Mouse (Mus musculus): ENCODE data around the gene Wdr17.

The Wdr17 gene

DNA sequence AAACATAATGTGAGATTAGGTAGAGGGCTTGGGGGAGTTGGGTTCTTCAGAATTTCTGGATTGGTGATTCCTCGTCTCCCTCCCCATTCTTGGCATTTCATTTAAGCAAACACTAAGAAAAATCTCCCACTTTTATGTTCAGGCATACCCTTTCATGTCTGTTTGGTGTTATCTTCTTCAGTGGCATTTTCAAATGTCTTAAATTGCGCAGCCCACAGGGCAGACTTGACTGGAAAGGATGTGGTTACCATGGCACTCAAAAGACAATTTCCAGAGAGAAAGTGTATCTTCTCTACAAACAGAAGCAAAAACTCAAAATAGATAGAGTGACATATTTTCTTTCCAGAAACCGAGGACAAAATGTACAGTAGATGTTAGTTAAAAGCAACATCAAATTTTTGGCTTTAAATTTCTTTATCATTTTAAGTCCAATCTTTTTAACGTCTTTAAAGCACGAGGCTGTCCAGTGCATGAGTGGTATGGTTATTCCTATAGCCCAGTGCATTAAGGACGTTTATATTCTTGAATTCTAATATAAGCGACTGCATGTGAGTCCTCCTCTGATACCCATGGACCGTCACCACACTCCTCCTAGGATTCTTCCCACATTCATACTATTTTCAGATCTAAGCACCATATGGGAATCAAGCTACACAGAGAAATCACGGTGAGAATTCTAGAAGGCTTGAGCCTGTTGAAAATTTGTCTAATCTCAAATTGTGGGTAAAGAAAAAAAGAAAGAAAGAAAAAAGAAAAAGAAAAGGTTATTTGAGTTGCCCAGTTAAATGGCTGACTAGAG is at the start of gene Wdr17:
Wdr17 (minus strand) TSS at position 198 of the 799 bp plus-strand sequence.
- no peak for DNase-seq (ENCODE audit: low read depth, low spot score)

DNA sequence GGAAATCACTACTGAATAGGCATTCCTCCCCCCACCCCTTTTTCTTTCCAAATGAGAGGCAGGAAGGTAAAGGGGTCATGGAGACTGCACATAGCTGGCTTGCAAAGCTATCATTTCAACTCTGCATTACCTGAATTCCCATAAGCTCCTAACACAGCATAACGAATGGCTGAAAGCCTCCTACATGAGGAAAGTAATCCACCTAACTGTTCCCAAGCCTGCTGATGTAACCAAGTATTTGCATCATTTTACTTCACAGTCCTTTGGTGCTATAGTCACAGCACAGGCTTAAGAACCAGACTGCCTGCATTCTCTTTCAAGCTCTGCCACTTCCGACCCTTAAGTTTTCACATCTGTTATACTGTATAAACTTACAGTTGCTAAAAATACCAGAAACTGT is 45.3 kb upstream of the Wdr17 start:
- DNase-seq (ENCODE audit: low read depth, low spot score): no peak

DNA sequence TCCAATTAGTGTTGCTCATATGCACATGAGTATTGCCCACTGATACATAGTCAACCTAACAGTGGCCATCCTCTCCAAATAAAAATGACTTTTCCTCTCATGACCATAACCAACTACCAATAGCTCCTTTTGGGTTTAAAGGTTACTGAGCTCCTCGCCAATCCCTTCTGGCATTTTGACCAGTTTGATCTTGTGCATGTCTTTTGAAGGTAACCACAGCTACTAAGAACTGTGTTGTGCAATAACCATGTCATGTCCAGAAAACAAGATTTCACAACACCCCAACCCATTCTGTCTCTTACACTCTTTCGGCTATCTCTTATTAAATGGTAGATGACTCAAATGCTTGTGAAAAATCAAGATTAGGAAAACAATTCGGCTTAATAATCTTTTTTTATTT is 38.0 kb upstream of the Wdr17 start:
- DNase-seq (ENCODE audit: low read depth, low spot score): no peak

DNA sequence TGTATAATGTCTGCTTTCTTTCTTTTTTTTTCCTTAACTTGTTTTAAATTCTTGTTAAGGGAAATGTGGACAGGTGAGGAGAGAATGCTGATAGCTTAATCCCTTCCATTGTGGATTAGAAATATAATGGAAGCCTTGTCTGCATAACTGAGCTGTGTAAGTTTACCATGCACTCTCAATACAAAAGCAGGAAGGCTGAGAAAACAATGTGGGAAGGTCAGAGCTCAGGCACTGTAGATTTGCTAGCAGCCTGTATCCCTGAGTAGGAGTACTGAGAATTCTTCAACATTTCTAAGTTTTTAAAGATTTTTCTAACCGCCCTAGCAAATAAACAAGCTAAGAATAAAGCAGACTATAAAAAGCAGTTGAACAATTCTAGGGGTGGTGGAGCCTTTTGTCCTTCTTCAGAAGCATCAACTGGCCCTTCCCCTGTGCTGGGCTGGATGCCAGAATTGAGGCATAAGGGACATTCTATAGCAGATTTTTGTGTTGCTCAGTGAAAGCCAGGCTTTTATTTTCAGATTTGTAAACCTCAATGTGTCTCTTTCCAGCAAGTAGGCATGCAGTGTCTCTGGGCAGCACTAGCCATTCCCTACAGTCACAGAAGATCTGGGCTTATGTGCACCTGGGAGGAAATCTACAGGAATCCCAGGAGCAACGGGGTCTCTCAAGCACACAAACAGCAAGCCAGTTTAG is 35.3 kb upstream of the Wdr17 start:
- DNase-seq (ENCODE audit: low read depth, low spot score): no peak

DNA sequence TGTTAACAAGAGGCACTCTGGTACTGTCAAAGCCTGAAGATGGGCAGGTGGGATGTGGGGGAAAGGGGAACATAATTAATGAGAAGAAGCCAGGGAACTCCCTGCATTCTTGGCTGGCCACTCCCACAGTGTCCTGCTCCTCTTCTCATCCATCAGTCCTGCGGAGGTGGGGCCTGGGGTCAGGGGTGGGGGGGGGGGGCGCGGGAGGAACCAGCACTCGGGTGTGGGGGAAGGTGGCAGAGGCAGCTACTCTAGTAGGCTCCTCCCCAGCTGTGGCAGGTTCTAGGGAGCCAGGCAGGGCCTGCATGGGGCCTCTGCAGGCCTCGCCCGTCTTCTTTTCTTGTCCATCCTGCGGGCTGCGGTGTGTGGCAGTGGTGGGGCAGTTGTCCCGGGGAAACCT is 30.7 kb upstream of the Wdr17 start:
- DNase-seq (ENCODE audit: low read depth, low spot score): no peak

DNA sequence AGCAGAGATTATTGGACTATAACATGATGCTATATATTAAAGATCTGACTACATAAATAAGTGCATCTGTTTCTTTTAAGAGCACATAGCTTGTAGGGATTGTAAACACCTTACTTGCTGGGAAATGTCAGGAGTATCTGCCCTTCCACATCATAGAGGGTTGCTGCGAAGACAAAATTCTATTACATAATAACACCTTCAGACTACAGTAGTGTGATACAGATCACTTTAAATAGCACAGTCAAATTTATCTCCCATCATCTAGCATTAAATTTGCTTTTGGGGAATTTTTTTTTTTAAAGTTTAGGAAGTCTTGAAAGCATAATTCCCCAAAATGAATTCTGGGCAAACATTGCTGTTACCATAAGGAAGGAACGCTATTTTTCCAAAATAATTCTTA is 25.9 kb upstream of the Wdr17 start:
- DNase-seq (ENCODE audit: low read depth, low spot score): no peak

DNA sequence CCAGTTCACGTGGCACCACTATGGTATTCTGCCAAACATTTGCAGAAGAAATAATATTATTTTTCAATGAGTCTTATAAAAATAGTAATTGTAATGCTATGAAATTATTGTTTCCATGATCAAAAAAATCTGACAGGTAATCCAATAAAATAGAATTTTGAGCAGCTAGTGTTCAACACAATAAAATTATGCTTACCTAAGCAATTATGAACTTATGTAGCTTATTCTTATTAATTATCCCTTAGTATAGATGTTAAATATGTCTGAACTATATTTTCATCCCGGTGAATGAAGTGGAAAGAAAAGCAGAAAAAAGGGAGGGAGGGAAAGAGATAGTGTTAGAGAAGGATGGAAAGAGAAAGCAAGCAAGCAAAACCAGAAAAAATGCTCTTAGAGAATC is 12.5 kb upstream of the Wdr17 start:
- no peak for DNase-seq (ENCODE audit: low read depth, low spot score)

DNA sequence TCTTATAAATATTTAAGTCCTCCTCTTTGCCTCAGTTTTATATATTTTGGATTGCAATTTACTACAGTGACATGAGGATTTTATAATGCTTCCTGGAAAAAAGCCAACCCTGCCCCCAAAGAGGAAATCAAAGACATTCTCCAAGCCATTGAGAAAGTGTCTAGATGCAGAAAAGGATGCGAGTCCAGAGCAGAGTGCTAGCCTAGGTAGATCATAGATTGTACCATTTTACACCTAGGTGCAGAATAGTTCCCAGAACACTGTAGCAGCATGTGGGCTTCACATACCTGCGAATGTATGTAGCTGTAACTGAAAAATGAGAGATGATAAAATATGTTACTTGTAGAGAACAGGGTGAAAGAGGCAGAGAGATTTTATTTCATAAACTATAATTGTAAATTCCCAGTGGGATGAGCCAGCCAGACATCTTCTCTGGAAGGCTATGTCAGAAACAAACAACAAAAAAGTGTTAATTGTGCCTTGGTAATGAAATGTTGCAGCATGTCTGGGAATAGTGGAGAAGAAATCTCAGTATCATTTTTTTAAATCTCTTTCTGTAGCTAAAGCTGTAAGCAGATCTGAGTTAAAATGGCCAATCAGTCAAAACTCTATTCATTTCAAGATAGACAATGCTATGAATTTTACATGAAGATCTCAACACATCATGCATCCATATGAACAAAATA is 7.8 kb upstream of the Wdr17 start:
- DNase-seq (ENCODE audit: low read depth, low spot score): no peak

DNA sequence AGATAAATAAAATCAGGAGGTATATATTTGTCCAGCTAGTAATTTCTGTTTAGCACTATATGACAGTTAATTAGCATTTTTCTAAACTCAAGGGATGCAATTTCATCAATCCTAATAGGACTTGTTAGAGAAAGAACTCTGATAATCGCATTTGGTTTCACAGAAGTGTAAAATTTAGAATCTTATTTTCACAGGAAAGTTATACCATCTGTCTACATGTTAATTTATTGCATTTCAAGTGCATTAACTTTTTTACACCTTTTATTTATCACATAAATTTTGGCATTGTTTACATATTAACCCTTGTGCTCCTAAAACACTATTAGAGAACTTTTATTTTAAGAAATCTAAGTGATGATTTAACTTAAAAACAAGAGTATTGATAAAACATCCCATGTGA is 7.2 kb upstream of the Wdr17 start:
- DNase-seq (ENCODE audit: low read depth, low spot score): no peak

DNA sequence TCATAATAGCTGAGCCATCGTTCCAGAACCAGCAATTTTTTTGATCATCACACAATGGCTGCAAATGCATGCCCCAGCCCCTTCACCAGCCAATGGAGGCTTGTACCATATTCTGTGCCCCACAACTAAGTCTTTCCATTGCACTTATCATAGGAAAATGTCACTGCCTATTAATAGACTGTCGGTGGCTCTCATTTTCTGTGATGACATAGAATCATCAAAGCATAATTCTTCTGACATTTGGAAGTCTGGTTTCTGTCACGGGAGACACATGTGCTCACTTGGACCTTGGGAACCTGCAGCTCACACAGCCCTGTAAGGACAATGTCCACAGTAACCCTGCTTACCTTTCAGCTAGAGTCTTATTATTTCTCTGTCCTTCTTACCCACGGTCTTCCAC is 424 bp downstream of the Wdr17 start:
- no peak for DNase-seq (ENCODE audit: low read depth, low spot score)

DNA sequence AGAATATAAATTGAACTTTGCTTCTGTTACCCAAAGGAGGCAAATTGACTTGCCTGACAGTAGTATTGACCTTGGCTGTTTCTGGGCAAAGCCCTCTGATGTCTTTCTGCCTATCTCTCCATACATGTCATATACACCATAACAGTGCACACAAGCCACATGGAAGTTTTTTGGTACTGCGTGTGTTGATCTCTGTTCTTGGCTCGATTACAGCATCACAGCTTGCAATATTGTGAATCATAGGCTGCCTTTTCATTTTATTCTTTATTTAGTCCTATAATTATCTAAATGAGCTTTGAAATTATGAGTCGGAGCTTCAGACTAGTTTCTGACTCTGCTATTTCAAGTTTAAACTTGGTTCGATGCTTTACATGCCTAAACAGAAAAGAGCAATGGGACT is 10.5 kb downstream of the Wdr17 start:
- no peak for DNase-seq (ENCODE audit: low read depth, low spot score)

DNA sequence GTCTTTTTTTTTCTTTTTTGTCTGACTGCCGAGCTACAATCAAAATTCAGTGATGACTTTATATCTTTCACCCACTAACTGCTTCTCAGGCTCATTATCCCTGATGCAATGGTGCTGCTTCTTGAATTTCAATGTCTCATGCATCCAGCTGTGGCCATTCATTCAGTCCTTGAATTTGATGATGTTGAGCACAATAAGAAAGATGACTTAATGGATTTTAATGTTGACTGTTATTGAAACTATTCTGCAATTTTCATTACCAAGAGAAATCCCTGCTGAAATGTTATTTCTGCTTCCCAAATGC is 22.3 kb downstream of the Wdr17 start:
- DNase-seq (ENCODE audit: low read depth, low spot score): no peak

DNA sequence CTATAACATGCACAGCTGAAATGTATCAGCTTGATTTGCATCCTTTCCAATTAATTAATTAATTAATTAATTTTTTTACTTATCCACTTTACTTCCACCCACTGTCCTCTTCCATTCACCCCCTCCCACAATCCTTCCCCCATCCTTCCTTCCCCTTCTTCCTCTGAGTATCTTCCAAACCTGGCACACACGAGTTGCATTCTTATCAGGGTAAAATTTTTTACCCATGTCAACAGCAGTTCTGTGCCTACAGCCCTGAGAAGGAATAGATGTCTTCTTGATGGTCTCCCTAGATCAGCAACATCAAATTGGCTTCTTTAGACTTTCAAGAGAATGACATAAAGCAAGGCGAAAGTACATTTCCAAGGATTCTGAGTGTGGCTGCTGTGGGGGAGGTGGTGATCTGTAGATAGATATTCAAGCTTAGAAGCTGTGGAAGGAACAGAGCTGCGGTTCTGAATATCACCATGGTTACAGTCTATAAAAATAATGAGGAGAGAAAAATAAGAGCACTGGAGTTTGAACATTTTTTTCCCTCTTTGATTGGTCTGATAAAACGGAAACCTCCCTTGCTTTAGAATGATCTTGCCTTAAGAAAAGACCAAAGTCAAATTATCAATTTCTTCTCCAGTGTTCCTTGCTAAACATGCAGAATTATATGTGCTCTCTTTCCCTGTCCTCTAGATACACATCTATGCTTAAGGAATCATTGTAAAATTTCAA is 22.8 kb downstream of the Wdr17 start:
- DNase-seq (ENCODE audit: low read depth, low spot score): no peak

DNA sequence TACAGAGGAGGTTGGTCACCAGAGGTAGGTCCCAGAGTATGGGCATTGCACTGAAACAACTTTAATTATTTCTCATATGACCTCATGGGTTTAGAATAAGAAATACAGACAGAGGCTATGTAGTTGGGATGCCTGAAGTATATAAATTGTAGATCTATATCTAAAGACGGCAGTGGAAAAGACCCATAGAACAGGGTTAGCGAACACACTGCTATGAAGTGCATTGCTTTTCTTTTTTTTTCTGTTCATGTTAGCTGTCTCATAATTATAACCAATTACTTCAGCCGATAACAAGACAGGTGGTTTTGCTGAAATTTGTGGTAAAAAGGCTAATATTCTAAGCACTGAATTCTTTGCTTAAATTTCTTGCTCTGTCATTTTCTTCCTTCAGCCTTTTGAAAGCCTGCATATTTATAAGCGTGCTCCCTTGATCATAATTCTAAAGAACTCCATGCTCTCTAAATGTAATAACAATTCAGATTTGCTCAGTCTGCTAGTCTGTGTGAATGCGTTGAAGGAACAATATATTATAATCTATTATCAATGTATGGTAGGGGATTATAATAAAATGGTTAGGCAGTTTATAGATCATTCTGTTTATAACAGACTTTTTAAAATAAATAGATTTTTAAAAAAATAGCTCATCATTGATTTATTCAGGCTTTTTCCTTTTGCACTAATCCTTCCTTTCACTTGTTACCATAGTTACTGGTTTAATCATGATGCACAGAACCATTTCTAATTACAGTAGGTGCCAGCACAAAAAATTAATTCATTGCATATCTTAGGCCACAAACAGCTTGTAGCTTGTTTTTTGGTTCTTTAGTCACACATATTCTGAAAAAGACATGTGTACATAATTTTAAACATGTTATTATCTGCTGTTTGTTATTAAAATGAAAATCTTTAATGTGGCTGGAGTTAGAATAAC is 50.7 kb downstream of the Wdr17 start:
- DNase-seq (ENCODE audit: low read depth, low spot score): no peak

DNA sequence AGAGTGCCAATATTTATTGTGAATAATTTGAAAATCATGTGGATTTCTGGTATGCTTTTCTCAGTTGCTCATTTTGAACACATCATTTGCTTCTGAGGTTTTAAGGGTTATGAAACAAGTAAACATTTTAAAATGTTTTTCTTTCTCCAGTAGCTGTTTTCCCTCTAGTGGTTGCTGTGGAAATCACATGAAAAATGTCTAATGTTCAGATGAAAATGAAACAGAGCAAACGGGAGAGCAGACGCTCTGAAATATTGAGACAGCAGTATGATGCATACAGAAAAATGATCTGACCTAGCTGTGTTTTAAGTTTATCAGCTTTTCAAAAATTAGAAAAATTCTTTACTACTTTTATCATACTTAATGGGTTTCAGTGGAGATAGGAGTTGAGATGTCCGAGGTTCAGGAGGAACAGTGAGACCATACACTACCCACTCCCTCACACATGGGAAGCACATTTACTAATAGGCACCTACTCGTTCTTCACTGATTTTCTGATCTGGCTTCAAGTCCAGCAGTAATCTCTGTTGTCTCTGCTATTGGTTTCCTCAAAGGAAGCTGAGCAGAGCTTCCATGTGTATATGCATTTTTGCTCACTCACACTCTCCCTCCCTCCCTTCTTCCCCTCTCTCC is 57.1 kb downstream of the Wdr17 start:
- DNase-seq (ENCODE audit: low read depth, low spot score): peak; percentile 62

DNA sequence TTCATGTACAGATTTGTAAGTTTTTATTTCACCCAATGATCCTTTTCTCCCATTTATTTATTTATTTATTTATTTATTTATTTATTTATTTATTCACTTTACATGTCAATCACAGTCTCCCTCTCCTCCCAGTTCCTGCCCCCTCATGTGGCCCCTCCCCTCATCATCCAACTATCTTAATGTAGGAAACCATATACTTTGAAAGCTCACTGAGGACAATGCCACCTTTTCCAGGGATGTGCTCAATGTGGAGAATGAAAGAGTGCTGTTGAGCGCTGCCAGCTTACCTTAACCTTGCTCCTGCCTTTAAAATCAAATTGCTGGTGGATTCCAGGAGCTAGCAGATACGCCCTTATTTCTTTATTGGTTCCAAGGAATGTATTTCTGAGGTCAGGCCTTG is 59.0 kb downstream of the Wdr17 start:
- no peak for DNase-seq (ENCODE audit: low read depth, low spot score)

DNA sequence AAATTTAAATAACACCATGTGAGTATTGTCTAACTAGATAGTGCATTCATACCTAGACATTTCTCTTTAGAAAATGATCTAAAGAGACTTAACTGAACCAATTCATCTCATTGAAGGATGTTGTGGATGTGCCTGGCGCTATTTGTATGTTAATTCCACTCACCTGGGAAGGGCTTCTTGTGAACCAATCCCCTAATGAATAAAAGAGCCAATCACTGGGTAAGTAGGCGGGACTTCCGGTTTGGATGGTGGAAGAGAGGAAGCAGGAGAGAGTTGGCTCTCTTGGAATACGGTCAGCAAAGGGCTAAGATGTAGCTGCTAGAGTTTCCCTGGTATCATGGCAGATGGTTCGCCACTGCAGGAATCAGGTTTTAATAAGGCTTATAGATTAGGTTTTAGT is 64.0 kb downstream of the Wdr17 start:
- DNase-seq (ENCODE audit: low read depth, low spot score): peak; percentile 38

DNA sequence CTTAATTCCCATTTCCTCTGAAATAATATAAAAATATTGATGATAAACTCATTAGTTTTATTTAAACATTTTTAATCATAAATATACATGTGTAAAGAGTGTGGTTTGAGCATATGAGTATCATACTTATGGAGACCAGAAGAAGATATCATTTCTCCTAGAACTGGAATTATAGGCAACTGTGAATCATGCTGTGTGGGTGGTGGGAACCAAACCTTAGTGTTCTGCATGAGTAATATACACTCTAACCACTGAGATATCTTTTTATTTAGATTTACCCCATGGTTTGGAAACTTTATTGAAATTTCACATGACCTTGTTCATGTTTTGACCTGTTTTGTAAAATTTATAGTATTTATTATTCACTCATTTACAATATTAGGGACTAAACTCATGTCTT is 68.3 kb downstream of the Wdr17 start:
- no peak for DNase-seq (ENCODE audit: low read depth, low spot score)

DNA sequence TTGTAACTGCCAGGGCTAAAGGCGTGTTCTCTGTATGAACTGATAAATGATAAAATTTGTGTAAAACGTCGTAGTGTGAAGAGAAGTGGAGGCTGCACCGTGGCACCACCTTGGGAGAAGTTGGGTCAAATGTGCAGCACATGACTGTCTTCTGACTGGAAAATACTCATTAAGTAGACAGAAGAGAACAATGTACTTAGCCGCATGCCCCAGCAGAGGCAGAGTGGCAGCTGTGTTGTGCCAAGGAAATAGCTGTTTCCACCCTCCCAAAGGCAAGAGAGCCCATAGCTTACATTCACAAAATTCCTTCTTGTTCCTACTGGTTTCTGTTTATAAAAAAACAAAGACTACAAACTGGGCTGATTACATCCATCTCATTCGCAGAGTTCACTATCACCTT is 78.8 kb downstream of the Wdr17 start:
- DNase-seq (ENCODE audit: low read depth, low spot score): no peak

DNA sequence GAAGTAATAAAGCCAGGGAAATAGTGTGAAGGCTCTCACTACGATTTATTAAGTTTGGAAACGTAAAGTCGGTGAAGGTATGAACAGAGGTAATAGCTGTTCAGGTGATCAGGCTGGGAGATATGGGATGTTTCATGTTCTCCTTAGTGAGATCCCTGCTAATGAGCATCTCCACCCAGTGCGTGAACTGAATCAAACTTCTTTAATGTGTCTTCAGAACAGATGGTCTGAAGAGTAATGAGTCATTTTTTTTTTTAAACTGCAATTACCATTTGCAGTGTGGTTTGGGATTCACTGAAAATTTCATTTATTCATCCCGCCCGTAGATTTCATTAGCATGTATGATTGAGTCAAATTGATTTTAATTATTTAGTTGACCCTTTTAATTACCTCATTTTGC is 80.8 kb downstream of the Wdr17 start:
- DNase-seq (ENCODE audit: low read depth, low spot score): no peak

DNA sequence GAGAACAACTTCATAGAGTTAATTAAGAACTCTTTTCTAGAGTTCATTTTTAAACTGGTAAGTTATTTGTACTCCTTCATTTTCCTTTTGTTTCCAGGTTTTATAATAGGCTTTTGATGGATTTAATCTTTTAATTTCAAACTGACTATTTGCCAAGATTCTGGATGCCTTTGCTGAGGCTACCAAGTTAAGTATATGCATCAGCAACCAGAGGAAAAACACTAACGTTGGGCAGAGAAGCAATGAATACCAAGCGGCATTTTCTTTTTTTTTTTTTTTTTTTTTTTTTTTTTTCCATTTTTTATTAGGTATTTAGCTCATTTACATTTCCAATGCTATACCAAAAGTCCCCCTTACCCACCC is 94.3 kb downstream of the Wdr17 start:
- DNase-seq (ENCODE audit: low read depth, low spot score): no peak
